ENCODE assay signal across 10 mouse cellular contexts in genomic region chrX:7919601-7920383, GRCm38 (mm10). TPM values are rescaled to one million over a fixed set of nuclear protein-coding genes. Genes with fewer than 3 reads are reported as not detected.
A peak's percentile ranks its signal among the peaks of the same experiment; 100 is the strongest.
DNase-seq lines count a peak whose midpoint lies in the region; ATAC-seq and TF ChIP-seq lines count a peak whose summit lies in the region.
"Had no signal": no experiment of that assay in that cellular context is flagged by ENCODE, and none has a peak within 500 bp of the region (broad histone marks: within the 10 kb centered on the region; RNA-seq: fewer than 3 reads in every experiment).

Gene Pcsk1n (plus strand): TSS chrX:7919822.

- no peaks in the 10 kb centered on the region for H3K4me1 ChIP-seq in kidney, postnatal 0 days (replicated peaks; ENCODE audit: insufficient read depth, low read length)
- H3K4me1 ChIP-seq in kidney, adult 2 months (ENCODE audit: control insufficient read depth, insufficient read depth, low read length) = no peaks in the 10 kb centered on the region
- H3K4me1 ChIP-seq in hindbrain, embryonic 10.5 days (replicated peaks) = peaks cover 27% of the 10 kb centered on the region

- H3K36me3 ChIP-seq in kidney, postnatal 0 days (ENCODE audit: insufficient read depth, low read length) = no peaks in the 10 kb centered on the region
- H3K36me3 ChIP-seq in kidney, adult 2 months (ENCODE audit: control insufficient read depth, insufficient read depth, low read length) = no peaks in the 10 kb centered on the region
- H3K36me3 ChIP-seq in hindbrain, embryonic 10.5 days = no peaks in the 10 kb centered on the region
- H3K36me3 ChIP-seq: G1E had no signal

- no peak within 1 kb of the TSS for H3K9ac ChIP-seq in kidney, postnatal 0 days (ENCODE audit: low read depth, low read length)

- H3K27ac ChIP-seq in kidney, postnatal 0 days = no peak within 1 kb of the TSS
- H3K27ac ChIP-seq in kidney, adult 2 months (ENCODE audit: insufficient read depth, low read depth, low read length) = no peak within 1 kb of the TSS
- peak within 1 kb of the TSS; percentile 59 for H3K27ac ChIP-seq in hindbrain, embryonic 10.5 days

- no peak for TF ChIP-seq CTCF in kidney, postnatal 0 days (IDR thresholded peaks at IDR 0.05; ENCODE audit: low read depth)
- no peak for TF ChIP-seq CTCF in kidney, adult 2 months (conservative IDR thresholded peaks at IDR 0.05; ENCODE audit: insufficient read depth, insufficient read length, low read depth, low read length)

- H3K4me2 ChIP-seq in kidney, postnatal 0 days (ENCODE audit: low read length) = peak within 1 kb of the TSS; percentile 27; the same call in 1 of the 2 replicates

- no peak for DNase-seq in kidney, postnatal 0 days (ENCODE audit: low spot score)
- DNase-seq in kidney, adult 2 months = no peak
- peak; percentile 72 to 75 for DNase-seq in cerebellum, postnatal 14 days
- peak; percentile 77 for DNase-seq in hindbrain, embryonic 10.5 days (ENCODE audit: low spot score)
- peak; percentile 52 to 56 for DNase-seq in left cerebral cortex, postnatal 25 days (ENCODE audit: low spot score in 2 of 2)
- peak; percentile 48 for DNase-seq in retina, postnatal 7 days (ENCODE audit: low read depth, low spot score)
- no peak for DNase-seq in natural killer cell, adult 2 months (ENCODE audit: low spot score in 2 of 2)
- DNase-seq in lung, postnatal 14 days = no peak

- H3K27me3 ChIP-seq in kidney, postnatal 0 days (ENCODE audit: insufficient read depth, low read length) = peaks cover 14% of the 10 kb centered on the region; the same call in 1 of the 2 replicates
- no peaks in the 10 kb centered on the region; the same call in 1 of the 2 replicates for H3K27me3 ChIP-seq in kidney, adult 2 months (replicated peaks; ENCODE audit: control insufficient read depth, insufficient read depth, low read length)
- peaks cover 55% of the 10 kb centered on the region for H3K27me3 ChIP-seq in hindbrain, embryonic 10.5 days (ENCODE audit: insufficient read depth, poor library complexity, severe bottlenecking)

- TF ChIP-seq POLR2A in kidney, adult 2 months (IDR thresholded peaks at IDR 0.05; ENCODE audit: low read depth, low read length) = no peak

- intact Hi-C loops in left cerebral cortex, postnatal 25 days (cut with DNase I) = loop anchor here (10.0 kb wide), 1 partner anchor 195 kb away; no protein-coding TSS in a partner anchor

- H3K9me3 ChIP-seq in kidney, postnatal 0 days (replicated peaks; ENCODE audit: low read length) = no peaks in the 10 kb centered on the region
- H3K9me3 ChIP-seq in hindbrain, embryonic 10.5 days = peaks cover 10% of the 10 kb centered on the region; the same call in 1 of the 2 replicates
- H3K9me3 ChIP-seq: G1E had no signal

- ATAC-seq in kidney, postnatal 0 days (replicated peaks; ENCODE audit: low FRiP score, low read depth) = no peak

- WGBS in kidney, postnatal 0 days = 26% methylated on average over 40 of the region's 40 CpGs
- 19% methylated on average over 21 of the region's 40 CpGs for WGBS in kidney, adult 2 months
- WGBS in hindbrain, embryonic 10.5 days = 19% methylated on average over 38 of the region's 40 CpGs

- 0 out of 2 replicates have a peak within 1 kb of the TSS, but pooled peaks have one; percentile 9 for H3K4me3 ChIP-seq in kidney, postnatal 0 days (replicated peaks; ENCODE audit: low read depth, low read length)
- no peak within 1 kb of the TSS for H3K4me3 ChIP-seq in kidney, adult 2 months (ENCODE audit: insufficient read depth, low read depth, low read length)
- peak within 1 kb of the TSS; percentile 48 for H3K4me3 ChIP-seq in hindbrain, embryonic 10.5 days

RNA-seq across cellular contexts. Expression of gene Pcsk1n, which starts in this region (rescaled TPM):
- polyA plus RNA-seq in kidney, postnatal 0 days (2015; fragmentation: Nextera tagmentation; extraction: Ambion mirVana) = 0.41 and 0.59 TPM in 2 replicates
- polyA plus RNA-seq in kidney, adult 2 months (2012; rRNA removed) = 0.62 and 0.91 TPM in 2 replicates
- 7.8 and 39.8 TPM in 2 replicates for polyA plus RNA-seq in hindbrain, embryonic 10.5 days (2016; fragmentation: Nextera tagmentation; extraction: Ambion mirVana)
- total RNA-seq in left cerebral cortex, postnatal 25 days (2021) = 100 to 1,000 TPM; 397 to 420 TPM
- total RNA-seq: G1E; hematopoietic stem cell, adult 5-6 weeks had no signal
- polyA plus RNA-seq: G1E had no signal

Comparison
In these comparisons a context has a peak if more than half of its experiments do, and no peak if none do; other contexts are left out.
1. DNase-seq: peak in cerebellum, postnatal 14 days (2 of 2), hindbrain, embryonic 10.5 days (single experiment), left cerebral cortex, postnatal 25 days (2 of 2) and retina, postnatal 7 days (single experiment); none in kidney, postnatal 0 days (single experiment), kidney, adult 2 months (single experiment), natural killer cell, adult 2 months (0 of 2) and lung, postnatal 14 days (single experiment).